Mouse (Mus musculus) ovary, postnatal 14 days (tissue): ENCODE results near the gene Sh3bgrl2.
A peak's percentile ranks its signal among the peaks of the same experiment; 100 is the strongest.

Experiments
- DNase-seq: peaks from one replicate; pipeline ENCODE4 v3.0.0; 2022; ENCODE audit warnings: low spot score

Gene Sh3bgrl2

DNA sequence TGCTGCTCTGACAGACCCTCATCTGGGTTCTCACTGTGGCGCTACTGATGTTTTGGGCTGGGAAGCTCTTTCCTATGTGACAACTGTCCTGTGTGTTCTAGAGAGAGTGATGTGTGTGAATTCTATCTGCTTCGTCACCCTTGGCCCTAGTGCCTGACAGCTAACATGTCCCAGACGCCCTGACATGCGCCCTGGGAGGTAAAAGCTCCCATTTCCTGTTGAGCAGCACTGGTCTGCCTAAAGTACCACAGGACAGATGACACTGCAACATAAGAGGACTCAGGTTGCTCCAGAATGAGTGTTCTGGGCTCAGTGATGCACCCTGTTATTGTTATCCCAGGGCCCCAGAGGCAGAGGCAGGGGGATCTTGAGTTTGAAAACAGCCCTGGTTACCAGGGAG is 12.5 kb downstream of the Sh3bgrl2 start:
- no peak for DNase-seq

DNA sequence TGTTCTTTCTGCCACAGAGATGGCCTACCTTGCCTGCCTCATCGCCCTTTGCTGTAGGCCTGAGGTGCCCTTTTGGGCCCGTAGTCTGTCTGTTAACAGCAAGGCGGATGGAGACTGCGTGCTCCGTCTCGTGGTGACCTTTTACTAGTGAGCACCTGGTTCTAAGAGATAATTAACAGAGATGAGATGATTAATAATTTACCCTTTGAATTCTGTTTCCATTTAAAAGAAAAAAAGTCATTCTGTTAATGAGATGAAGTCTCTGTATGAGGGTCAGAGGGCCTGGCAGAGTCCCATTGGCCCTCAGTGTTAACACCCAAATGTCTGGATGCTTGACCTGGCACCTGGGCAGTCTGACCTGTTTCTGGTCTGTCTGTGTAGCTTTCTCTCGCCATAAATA is 14.8 kb downstream of the Sh3bgrl2 start:
- no peak for DNase-seq

- no peak for DNase-seq
Observed at GRCm38 (mm10) chr9:83563808-83564549, 15.9 kb downstream of the Sh3bgrl2 start.

DNA sequence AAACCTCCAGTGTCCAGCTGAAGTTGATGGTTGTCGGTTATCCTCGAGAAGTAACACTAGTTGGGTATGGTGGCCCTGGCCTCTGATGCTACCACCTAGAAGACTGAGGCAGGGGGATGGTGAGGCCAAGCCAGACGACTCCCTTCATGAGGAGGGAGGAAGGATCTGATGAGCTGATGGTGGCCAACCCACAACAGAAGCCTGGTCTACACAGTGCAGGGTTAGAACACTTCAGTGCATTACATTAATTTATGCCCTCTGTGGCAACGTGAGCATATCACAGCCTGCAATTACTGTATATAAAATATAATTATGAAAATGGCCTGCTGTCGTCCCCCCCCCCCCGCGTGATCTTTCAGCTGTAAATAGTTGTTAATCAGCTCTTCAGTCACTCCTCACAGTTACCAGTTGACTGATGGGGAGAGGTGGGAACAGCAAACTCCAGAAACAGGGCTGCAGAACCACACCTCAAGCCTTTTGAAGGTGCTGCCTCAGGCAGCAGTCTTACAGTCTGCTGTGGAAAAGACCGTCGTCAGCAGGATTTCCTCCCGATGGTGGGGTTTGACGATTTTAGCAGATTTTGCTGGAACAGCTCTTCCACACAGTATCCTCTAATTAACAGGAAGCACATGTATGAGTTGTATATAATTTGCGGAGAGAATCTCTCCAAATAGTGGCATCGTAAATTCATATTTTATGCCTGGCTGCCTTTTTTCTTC is 17.0 kb downstream of the Sh3bgrl2 start:
- no peak for DNase-seq

DNA sequence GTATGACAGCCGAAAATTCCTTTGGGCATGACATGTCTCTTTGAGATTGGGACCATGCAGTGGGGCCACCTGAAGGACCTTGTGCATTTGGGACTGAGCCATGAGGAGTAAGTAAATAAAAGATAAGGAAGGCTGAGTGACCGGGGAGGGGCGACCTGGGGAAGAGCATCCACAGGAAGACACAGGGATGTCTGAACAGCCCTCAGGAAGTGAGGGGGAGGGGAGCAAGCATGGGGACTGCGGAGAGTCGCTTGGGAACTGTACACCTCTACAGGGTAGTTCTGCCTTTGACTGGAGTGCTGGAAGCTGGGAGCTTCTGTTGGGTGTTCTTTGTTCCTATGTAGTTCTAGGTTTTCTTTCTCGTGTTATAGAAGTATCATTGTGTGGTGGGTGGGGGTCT is 18.0 kb downstream of the Sh3bgrl2 start:
- DNase-seq: no peak

- DNase-seq: no peak
Observed at GRCm38 (mm10) chr9:83568125-83568524, 20.0 kb downstream of the Sh3bgrl2 start.

DNA sequence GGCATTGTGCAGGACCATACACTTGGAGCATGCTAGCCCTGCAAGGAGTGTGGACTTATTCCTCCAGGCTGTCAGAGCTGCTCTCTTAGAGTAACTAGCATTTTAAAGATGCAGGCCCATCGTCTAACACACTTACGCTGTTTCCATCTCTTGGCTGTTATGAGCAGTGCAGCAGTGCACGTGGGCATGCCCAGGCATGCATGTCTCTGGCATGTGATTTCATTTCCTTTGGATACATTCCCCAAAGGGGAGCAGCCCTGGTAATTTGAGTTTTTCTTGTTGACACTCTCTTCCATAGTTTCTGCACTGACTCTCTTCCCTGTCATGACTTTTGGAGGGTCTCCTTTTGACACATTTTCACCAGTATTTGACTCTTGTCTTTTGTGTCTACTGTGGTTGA is 20.8 kb downstream of the Sh3bgrl2 start:
- DNase-seq: no peak

GRCm38 (mm10) chr9:83569898-83570297 is 21.8 kb downstream of the Sh3bgrl2 start:
- no peak for DNase-seq

DNA sequence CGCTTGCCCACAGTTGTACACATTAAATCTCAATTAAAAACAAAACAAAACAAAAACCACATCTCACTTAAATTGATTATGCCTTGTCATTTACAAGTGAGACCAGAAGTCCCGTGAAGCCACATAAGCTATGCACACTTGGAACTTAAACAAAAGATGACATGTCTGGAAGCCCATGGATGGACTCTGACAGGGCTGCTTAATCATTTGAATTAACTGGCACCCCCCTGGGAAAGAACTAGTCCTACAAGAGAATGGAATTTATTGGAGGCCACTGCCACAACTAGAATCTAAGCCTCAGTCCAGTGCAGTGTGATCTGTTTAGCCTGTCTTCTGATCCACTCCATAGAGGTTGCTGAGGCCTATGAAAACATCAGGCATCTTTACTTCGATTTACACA is 23.2 kb downstream of the Sh3bgrl2 start:
- DNase-seq: no peak

- no peak for DNase-seq
Observed at GRCm38 (mm10) chr9:83572326-83572725, 24.2 kb downstream of the Sh3bgrl2 start.

DNA sequence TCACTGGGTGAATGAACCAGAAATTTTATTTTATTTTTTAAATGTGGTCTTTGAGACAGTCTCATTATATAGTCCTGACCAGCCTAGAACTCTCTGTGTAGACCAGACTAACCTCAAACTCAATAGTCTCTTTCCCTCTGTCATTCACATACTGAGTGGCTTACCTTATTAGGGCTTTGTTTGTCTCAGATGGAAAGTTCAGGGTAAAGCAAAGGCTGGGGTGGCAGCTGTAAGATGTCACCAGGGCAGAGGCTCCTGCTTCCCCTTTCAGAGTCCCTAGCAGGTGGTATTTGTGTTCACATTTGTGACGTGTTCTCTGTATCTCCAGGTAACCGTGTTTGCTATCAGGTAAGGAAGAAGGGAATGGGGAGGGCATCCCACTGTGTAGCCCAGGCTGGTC is 24.7 kb downstream of the Sh3bgrl2 start:
- no peak for DNase-seq

DNA sequence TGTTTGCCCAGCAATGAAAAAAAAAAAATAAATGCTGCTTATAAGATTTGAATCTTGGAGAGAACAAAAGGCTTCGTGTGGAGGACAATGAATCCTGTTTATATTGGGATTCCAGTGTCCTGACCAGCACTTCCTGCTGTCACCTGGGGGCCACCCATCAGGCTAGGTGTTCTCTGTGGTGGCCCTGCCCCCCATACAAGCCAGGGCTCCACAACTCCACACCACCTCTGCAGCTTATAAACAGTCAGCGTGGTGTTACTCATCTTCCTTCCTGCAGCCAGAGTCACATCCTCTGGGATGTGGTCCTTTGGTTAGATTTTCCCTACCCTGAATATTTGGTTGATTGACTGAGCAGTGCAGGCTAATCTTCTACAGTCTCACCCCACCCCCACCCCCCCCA is 25.5 kb downstream of the Sh3bgrl2 start:
- DNase-seq: no peak

DNA sequence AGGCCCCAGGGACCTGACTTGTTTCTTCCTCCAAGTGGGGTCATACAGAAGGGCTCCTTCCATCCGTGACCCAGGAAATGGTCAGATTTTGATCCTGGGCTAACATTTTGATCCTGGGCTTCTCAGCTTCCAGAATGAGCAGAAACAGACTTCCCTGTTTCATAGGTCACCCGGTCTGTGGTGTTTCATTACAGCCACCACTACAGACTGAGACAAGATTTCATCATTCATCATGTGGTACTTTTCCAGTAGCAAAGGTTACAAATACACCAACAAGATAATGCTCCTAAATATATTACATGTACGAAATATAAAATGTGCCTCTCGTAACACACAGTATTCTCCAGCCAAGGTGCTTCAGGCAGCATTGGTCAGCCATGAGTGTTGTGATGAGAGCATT is 27.3 kb downstream of the Sh3bgrl2 start:
- DNase-seq: no peak

DNA sequence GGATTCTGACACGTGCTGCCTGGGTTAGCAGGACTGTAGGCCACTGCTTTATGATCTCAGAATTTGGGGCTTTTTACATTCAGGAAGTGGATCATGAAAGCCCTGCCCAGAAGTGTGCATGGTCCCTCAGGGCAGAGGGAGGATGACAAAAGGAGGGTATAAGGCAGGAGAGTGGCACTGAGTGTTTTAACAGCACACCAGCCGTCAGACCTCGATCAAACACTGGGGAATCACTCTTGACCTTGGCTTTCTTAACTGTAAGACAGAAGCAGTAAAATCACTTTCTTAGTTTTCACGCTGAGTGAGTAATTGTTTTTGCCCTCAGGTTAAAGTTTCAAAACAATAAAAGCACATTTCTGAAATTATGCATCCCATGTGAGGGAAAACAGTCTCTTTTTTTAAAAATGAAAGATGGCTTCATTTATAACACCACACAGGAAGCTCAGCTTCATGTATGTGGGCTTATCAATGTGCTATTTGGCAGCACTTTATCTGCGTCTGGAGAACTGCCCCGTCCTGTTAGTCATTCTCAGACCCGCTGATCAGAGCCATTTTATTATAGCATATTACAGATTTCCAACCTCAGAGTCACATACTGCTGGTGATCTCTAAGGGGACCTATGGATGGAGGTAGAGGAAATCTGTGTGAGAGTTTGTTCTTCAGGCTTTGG is 28.0 kb downstream of the Sh3bgrl2 start:
- no peak for DNase-seq

DNA sequence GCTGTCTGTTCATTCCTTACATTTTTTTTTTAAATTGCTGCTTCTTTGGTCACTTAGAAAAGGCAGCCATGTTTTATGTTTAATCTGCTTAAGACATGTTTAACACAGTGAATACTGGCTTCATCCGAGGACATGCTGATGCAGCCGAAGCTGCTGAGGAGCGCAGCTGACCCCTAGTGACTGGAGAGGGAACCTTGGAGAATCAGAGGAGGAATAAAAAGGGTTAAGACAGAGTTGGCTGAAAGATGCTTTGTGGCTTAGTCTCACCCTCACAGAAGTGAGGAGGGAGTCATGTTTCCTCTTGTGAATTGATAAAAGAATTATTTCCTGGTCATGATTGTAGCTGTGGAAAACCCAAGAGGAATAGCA is 28.5 kb downstream of the Sh3bgrl2 start:
- DNase-seq: peak; percentile 25

DNA sequence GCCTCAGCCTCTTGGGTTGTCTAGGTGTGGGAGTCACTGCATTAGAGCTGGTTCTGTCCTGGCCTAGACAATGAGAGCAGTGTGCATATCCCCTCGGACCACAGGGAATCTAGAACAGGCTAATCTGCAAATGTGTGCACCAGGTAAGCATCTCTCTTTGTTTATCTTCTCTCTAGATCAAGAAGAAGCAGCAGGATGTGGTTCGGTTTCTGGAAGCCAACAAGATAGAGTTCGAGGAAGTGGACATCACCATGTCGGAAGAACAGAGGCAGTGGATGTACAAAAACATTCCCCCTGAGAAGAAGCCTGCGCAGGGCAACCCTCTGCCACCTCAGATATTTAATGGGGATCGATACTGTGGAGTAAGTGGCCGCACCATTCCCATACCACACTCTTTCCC is 29.1 kb downstream of the Sh3bgrl2 start:
- DNase-seq: no peak

- DNase-seq: no peak
Observed at GRCm38 (mm10) chr9:83579049-83579448, 30.9 kb downstream of the Sh3bgrl2 start.

GRCm38 (mm10) chr9:83582748-83583147 is 34.6 kb downstream of the Sh3bgrl2 start:
- no peak for DNase-seq

DNA sequence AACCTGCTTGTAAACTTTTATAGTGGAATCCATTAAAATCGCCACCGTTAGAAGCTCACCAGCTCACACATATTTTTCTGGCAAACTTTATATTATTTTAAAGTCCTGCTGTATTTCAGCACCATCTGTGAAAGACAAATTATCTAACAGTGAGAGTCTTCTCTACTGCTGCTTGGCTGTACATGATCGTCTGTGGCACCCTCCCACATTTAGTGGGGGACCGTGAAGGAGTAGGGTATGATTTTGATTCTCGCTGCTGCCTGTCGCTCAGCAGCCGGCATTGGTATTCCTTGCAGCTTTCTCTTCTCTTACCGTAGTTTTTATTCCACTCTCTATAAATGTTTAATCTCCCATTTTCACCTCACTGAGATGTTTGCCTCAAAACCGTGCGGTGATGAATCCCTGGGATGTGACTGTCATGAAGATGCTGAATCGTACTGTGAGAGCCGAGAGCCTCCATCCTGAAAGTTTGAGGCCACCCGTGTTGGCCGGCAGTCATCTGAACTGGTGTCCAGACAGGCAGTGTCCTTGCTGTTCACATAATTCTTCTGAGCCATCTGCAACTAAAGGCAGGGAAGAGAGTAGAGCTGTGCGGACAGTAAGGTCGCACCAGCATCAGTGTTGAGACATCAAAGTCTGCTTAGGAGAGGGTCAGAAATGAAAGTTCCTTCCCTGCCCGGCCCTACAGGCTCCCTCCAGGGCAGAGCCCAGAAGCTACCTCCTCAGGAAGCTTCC is 38.4 kb downstream of the Sh3bgrl2 start:
- no peak for DNase-seq

- DNase-seq: no peak
Observed at GRCm38 (mm10) chr9:83587116-83587515, 39.0 kb downstream of the Sh3bgrl2 start.

- no peak for DNase-seq
Observed at GRCm38 (mm10) chr9:83589063-83589462, 40.9 kb downstream of the Sh3bgrl2 start.

- no peak for DNase-seq
Observed at GRCm38 (mm10) chr9:83589680-83590467, 41.7 kb downstream of the Sh3bgrl2 start.
